Mouse (Mus musculus) midbrain, embryonic 14.5 days (tissue): ENCODE results near the gene Psg19. TPM values are rescaled to one million over a fixed set of nuclear protein-coding genes. Genes with fewer than 3 reads are reported as not detected.
"Not testable (repeated sequence)": the region's sequence is repeated elsewhere in the genome, so short reads cannot be mapped to it uniquely, and the experiment has no call there.

Source experiments
- ATAC-seq: fragments of 200-750 bp; cut with Nextera tagmentation; 2 replicates; pipeline ENCODE4 v1.8.0; 2017; ENCODE audit warnings: moderate number of reproducible peaks, moderate library complexity; ENCODE audit not compliant: low FRiP score, low TSS enrichment
- DNase-seq: peaks from one replicate; pipeline ENCODE4 v3.0.0-alpha.2; 2015
- H3K27ac ChIP-seq: fragments of 300-500 bp; sonication (generic); replicated peaks from 2 replicates; pipeline ENCODE4 v1.5.1; 2014; ENCODE audit warnings: mild to moderate bottlenecking, low read depth, low read length, moderate library complexity
- H3K27me3 ChIP-seq: fragments of 300-500 bp; sonication (generic); 2 replicates; pipeline ENCODE4 v1.6.1; 2014; ENCODE audit warnings: low read length, control low read depth, mixed read lengths; ENCODE audit not compliant: control insufficient read depth, insufficient read depth
- H3K36me3 ChIP-seq: fragments of 300-500 bp; sonication (generic); 2 replicates; pipeline ENCODE4 v1.6.1; 2014; ENCODE audit warnings: low read length, control low read depth; ENCODE audit not compliant: control insufficient read depth, insufficient read depth
- H3K4me1 ChIP-seq: fragments of 300-500 bp; sonication (generic); 2 replicates; pipeline ENCODE4 v1.6.1; 2014; ENCODE audit warnings: mild to moderate bottlenecking, antibody characterized with exemption, low read length, control low read depth; ENCODE audit not compliant: control insufficient read depth, insufficient read depth
- H3K4me2 ChIP-seq: fragments of 300-500 bp; sonication (generic); 2 replicates; pipeline ENCODE4 v1.6.1; 2014; ENCODE audit warnings: mild to moderate bottlenecking, low read length, moderate library complexity
- H3K4me3 ChIP-seq: fragments of 300-500 bp; sonication (generic); replicated peaks from 2 replicates; pipeline ENCODE4 v1.5.1; 2014; ENCODE audit warnings: low read depth, low read length
- H3K9ac ChIP-seq: fragments of 300-500 bp; sonication (generic); replicated peaks from 2 replicates; pipeline ENCODE4 v1.6.1; 2014; ENCODE audit warnings: mild to moderate bottlenecking, low read length, moderate library complexity
- H3K9me3 ChIP-seq: fragments of 300-500 bp; sonication (generic); 2 replicates; pipeline ENCODE4 v1.6.1; 2016; ENCODE audit warnings: low read length, control low read depth, mixed read lengths; ENCODE audit not compliant: control insufficient read depth
- WGBS: fragments of 180-500 bp; shearing (Covaris S2); extraction: QIAGEN DNeasy Blood & Tissue Kit; methylation state at CpG from one replicate; pipeline ENCODE4 v1.1.7; 2014; 5-methylcytosine and 5-hydroxymethylcytosine counted together
- polyA plus RNA-seq: library from polyadenylated mRNA; unstranded; fragments of >200 nt; fragmentation: Nextera tagmentation; extraction: Ambion mirVana; gene quantifications from 2 replicates; pipeline ENCODE4 v1.2.1, GENCODE M21; 2014

Gene Psg19
- polyA plus RNA-seq, 1 experiment from 2014 or later, result not detected

DNA sequence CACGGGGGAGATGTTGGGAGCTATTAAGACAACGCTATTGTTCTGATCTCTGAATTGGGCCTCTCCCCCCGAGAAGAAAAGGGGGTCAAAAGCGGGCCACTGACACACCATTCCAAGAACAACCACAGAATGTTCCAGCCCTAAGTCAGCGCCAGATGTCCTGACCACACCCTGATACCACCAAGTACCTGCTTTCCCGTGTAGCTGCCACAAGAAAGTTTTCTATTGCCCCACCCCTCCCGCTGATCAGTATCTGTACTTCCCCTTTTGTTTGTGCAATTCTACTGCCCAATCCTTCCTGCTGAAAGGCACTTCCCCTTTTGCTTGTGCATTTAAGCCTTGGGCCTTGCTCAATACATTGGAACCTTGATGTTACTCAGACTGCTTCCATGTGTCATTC is 38.2 kb downstream of the Psg19 start:
- not testable (repeated sequence) for H3K27ac ChIP-seq, DNase-seq, H3K4me2 ChIP-seq, H3K9ac ChIP-seq, H3K9me3 ChIP-seq, H3K4me1 ChIP-seq, H3K27me3 ChIP-seq, H3K36me3 ChIP-seq, H3K4me3 ChIP-seq, ATAC-seq
- whole genome bisulfite sequencing, result 93% methylated on average over 7 of the region's 7 CpGs

- not testable (repeated sequence) for H3K9me3 ChIP-seq, H3K4me1 ChIP-seq, H3K4me3 ChIP-seq, H3K9ac ChIP-seq, H3K27ac ChIP-seq, H3K27me3 ChIP-seq, H3K36me3 ChIP-seq
- DNase-seq (peak; percentile 91), ATAC-seq (peak; percentile 72)
- H3K4me2 ChIP-seq, result peak overlapping the region; percentile 15; the same call in 1 of the 2 replicates
- WGBS, result 49% methylated on average over 11 of the region's 13 CpGs
Observed at GRCm38 (mm10) chr7:18749896-18750477, 48.3 kb downstream of the Psg19 start.

GRCm38 (mm10) chr7:18748994-18749895 is 49.1 kb downstream of the Psg19 start:
- Histone ChIP-seq H3K4me1 (0 out of 2 replicates have a peak, but pooled peaks cover 5% of the 10 kb centered on the region), H3K36me3 (no peaks in the 10 kb centered on the region), H3K9ac (no peak overlapping the region), H3K27ac (no peak overlapping the region), H3K4me2 (no peak overlapping the region), H3K27me3 (no peaks in the 10 kb centered on the region; the same call in 1 of the 2 replicates), H3K4me3 (no peak overlapping the region), H3K9me3 (no peaks in the 10 kb centered on the region)
- DNase-seq (no peak), ATAC-seq (peak; percentile 34; the same call in 1 of the 2 replicates)
- WGBS, result 19% methylated on average over 6 of the region's 6 CpGs

- WGBS, result 31% methylated on average over 2 of the region's 2 CpGs
- ATAC-seq, H3K4me3 ChIP-seq, H3K36me3 ChIP-seq, H3K27ac ChIP-seq, H3K4me2 ChIP-seq, H3K9ac ChIP-seq, H3K9me3 ChIP-seq, DNase-seq, H3K4me1 ChIP-seq, H3K27me3 ChIP-seq: not testable (repeated sequence)
Observed at GRCm38 (mm10) chr7:18747420-18747819, 50.9 kb downstream of the Psg19 start.

GRCm38 (mm10) chr7:18746189-18746860 is 52.0 kb downstream of the Psg19 start:
- Histone ChIP-seq H3K36me3 (no peaks in the 10 kb centered on the region), H3K9ac (peak overlapping the region; percentile 46), H3K27me3 (no peaks in the 10 kb centered on the region; the same call in 1 of the 2 replicates), H3K9me3 (no peaks in the 10 kb centered on the region), H3K27ac (peak overlapping the region; percentile 67), H3K4me3 (peak overlapping the region; percentile 32), H3K4me1 (0 out of 2 replicates have a peak, but pooled peaks cover 5% of the 10 kb centered on the region), H3K4me2 (peak overlapping the region; percentile 53)
- WGBS, result 7% methylated on average over 20 of the region's 20 CpGs
- DNase-seq, result peak; percentile 57
- ATAC-seq, result peak; percentile 50; the same call in 1 of the 2 replicates

Other genes with a start within 250 kb of the Psg19 start
- not detected in 2 replicates for gene Psg27, start 231.2 kb downstream of the Psg19 start, polyA plus RNA-seq
- not detected in 2 replicates for gene Psg23, start 182.0 kb downstream of the Psg19 start, polyA plus RNA-seq
- not detected in 2 replicates for gene Psg21, start 141.8 kb downstream of the Psg19 start, polyA plus RNA-seq
- not detected in 2 replicates for gene Psg20, start 112.3 kb downstream of the Psg19 start, polyA plus RNA-seq
- not detected in 2 replicates for gene Psg22, start 80.4 kb downstream of the Psg19 start, polyA plus RNA-seq
- gene Psg17, start 23.1 kb upstream of the Psg19 start, polyA plus RNA-seq, result not detected in 2 replicates
- 0.18 and 0.43 TPM in 2 replicates for gene Mill2, start 41.4 kb upstream of the Psg19 start, polyA plus RNA-seq
- 18.9 and 20.7 TPM in 2 replicates for gene Pglyrp1, start 72.8 kb upstream of the Psg19 start, polyA plus RNA-seq
- 16.1 and 18.5 TPM in 2 replicates for gene Ccdc61, start 111.9 kb upstream of the Psg19 start, polyA plus RNA-seq
- gene Nova2, start 127.4 kb upstream of the Psg19 start, polyA plus RNA-seq, result 18.6 and 20.7 TPM in 2 replicates
- gene Nanos2, start 188.9 kb upstream of the Psg19 start, polyA plus RNA-seq, result 0.58 and 0.86 TPM in 2 replicates
- gene Mypop, start 192.7 kb upstream of the Psg19 start, polyA plus RNA-seq, result 4.2 and 4.8 TPM in 2 replicates
- 30.8 and 34.2 TPM in 2 replicates for gene Irf2bp1, start 205.5 kb upstream of the Psg19 start, polyA plus RNA-seq
- gene Foxa3, start 225.0 kb upstream of the Psg19 start, polyA plus RNA-seq, result not detected in 2 replicates
- gene Sympk, start 225.9 kb upstream of the Psg19 start, polyA plus RNA-seq, result 18.1 and 28.1 TPM in 2 replicates